Mouse (Mus musculus) mouse trophoblast stem cell (cell line): ENCODE results near the gene Cdk17.

Source experiments
- in situ Hi-C, 2 experiments: fragments of 300-500 bp; cut with MseI, MboI; formaldehyde crosslinking; loops; 2 replicates in 1 of 2; 3 replicates in 1 of 2; pipeline ENCODE4 v1.15.1; 2025

The Cdk17 gene

GRCm38 (mm10) chr10:93168067-93168466 lies 7.4 kb downstream of the Cdk17 start:
- in situ Hi-C loops: no loop called here

- in situ Hi-C loops: no loop called here
Observed at GRCm38 (mm10) chr10:93171182-93171855, 10.6 kb downstream of the Cdk17 start.

- in situ Hi-C loops: no loop called here
Observed at GRCm38 (mm10) chr10:93177471-93177870, 16.8 kb downstream of the Cdk17 start.

- in situ Hi-C loops: no loop called here
Observed at GRCm38 (mm10) chr10:93177874-93178273, 17.2 kb downstream of the Cdk17 start.

GRCm38 (mm10) chr10:93178662-93179061 lies 18.0 kb downstream of the Cdk17 start:
- in situ Hi-C loops: no loop called here

GRCm38 (mm10) chr10:93179669-93180460 lies 19.2 kb downstream of the Cdk17 start:
- in situ Hi-C loops: no loop called here

- in situ Hi-C loops: no loop called here
Observed at GRCm38 (mm10) chr10:93184351-93184976, 23.8 kb downstream of the Cdk17 start.

GRCm38 (mm10) chr10:93188440-93188999 lies 27.8 kb downstream of the Cdk17 start:
- in situ Hi-C loops: no loop called here

- in situ Hi-C loops: no loop called here
Observed at GRCm38 (mm10) chr10:93190475-93191262, 30.0 kb downstream of the Cdk17 start.

GRCm38 (mm10) chr10:93197092-93197491 lies 36.4 kb downstream of the Cdk17 start:
- in situ Hi-C loops: no loop called here

- in situ Hi-C loops: no loop called here
Observed at GRCm38 (mm10) chr10:93198958-93199357, 38.3 kb downstream of the Cdk17 start.

- in situ Hi-C loops: no loop called here
Observed at GRCm38 (mm10) chr10:93201846-93202458, 41.3 kb downstream of the Cdk17 start.

GRCm38 (mm10) chr10:93205287-93205956 lies 44.7 kb downstream of the Cdk17 start:
- in situ Hi-C loops: no loop called here

- in situ Hi-C loops: no loop called here
Observed at GRCm38 (mm10) chr10:93207176-93207575, 46.5 kb downstream of the Cdk17 start.

- in situ Hi-C loops: no loop called here
Observed at GRCm38 (mm10) chr10:93212699-93213098, 52.0 kb downstream of the Cdk17 start.

GRCm38 (mm10) chr10:93213339-93213738 lies 52.7 kb downstream of the Cdk17 start:
- in situ Hi-C loops: no loop called here

GRCm38 (mm10) chr10:93214251-93214650 lies 53.6 kb downstream of the Cdk17 start:
- in situ Hi-C loops: no loop called here

GRCm38 (mm10) chr10:93215051-93215763 lies 54.5 kb downstream of the Cdk17 start:
- in situ Hi-C loops: no loop called here

- in situ Hi-C loops: no loop called here
Observed at GRCm38 (mm10) chr10:93225751-93226150, 65.1 kb downstream of the Cdk17 start.

- in situ Hi-C loops: no loop called here
Observed at GRCm38 (mm10) chr10:93227921-93228320, 67.2 kb downstream of the Cdk17 start.
